19 mouse cellular contexts compared by ENCODE assay signal in genomic region chr1:45865727-45866126, GRCm38 (mm10). TPM values are rescaled to one million over a fixed set of nuclear protein-coding genes. Genes with fewer than 3 reads are reported as not detected.
DNase-seq lines count a peak whose midpoint lies in the region; ATAC-seq lines count a peak whose summit lies in the region.
"Had no signal": no experiment of that assay in that cellular context is flagged by ENCODE, and none has a peak within 500 bp of the region (broad histone marks: within the 10 kb centered on the region; RNA-seq: fewer than 3 reads in every experiment).

No protein-coding gene starts in this region.

- H3K4me1 ChIP-seq in kidney, embryonic 15.5 days, result peaks cover 44% of the 10 kb centered on the region
- H3K4me1 ChIP-seq in brown adipose tissue, adult 24 weeks (ENCODE audit: control insufficient read depth, insufficient read depth, insufficient read length, low read length), result peaks cover 9% of the 10 kb centered on the region
- H3K4me1 ChIP-seq in embryonic facial prominence, embryonic 13.5 days, result peaks cover 19% of the 10 kb centered on the region
- H3K4me1 ChIP-seq: neural tube, embryonic 13.5 days had no signal

- 0 out of 2 replicates have a peak overlapping the region, but pooled peaks have one; percentile 14 for H3K4me2 ChIP-seq in kidney, embryonic 15.5 days
- H3K4me2 ChIP-seq in embryonic facial prominence, embryonic 13.5 days, result no peak overlapping the region
- H3K4me2 ChIP-seq: neural tube, embryonic 13.5 days had no signal

- no peaks in the 10 kb centered on the region for H3K36me3 ChIP-seq in kidney, embryonic 15.5 days
- H3K36me3 ChIP-seq in embryonic facial prominence, embryonic 13.5 days, result no peaks in the 10 kb centered on the region
- H3K36me3 ChIP-seq in macrophage (ENCODE audit: inconsistent target), result no peaks in the 10 kb centered on the region
- H3K36me3 ChIP-seq: neural tube, embryonic 13.5 days had no signal

- no peak for DNase-seq in kidney, adult 8-10 months
- no peak for DNase-seq in ovary, postnatal 36 days (ENCODE audit: low spot score)
- no peak for DNase-seq in frontal cortex, postnatal 25 days (ENCODE audit: low spot score in 2 of 2)
- DNase-seq: cerebellum, adult 9-11 months; right cerebral cortex, adult 18-20 months; thymus, postnatal 25 days had no signal

- no peaks in the 10 kb centered on the region for H3K79me2 ChIP-seq in macrophage (ENCODE audit: inconsistent target)

- no peak overlapping the region for H3K4me3 ChIP-seq in kidney, embryonic 15.5 days (replicated peaks)
- H3K4me3 ChIP-seq in brown adipose tissue, adult 24 weeks (ENCODE audit: insufficient read depth, low read depth, low read length), result no peak overlapping the region
- H3K4me3 ChIP-seq in embryonic facial prominence, embryonic 13.5 days, result no peak overlapping the region
- no peak overlapping the region for H3K4me3 ChIP-seq in macrophage (ENCODE audit: inconsistent target)
- H3K4me3 ChIP-seq: neural tube, embryonic 13.5 days had no signal

- 34% methylated on average over 5 of the region's 5 CpGs for WGBS in kidney, embryonic 15.5 days
- WGBS in embryonic facial prominence, embryonic 13.5 days, result 31% methylated on average over 5 of the region's 5 CpGs
- WGBS in macrophage (ENCODE audit: missing documents), result 15% methylated on average over 5 of the region's 5 CpGs

- no peak for ATAC-seq in kidney, embryonic 15.5 days (replicated peaks; ENCODE audit: low FRiP score)
- ATAC-seq in embryonic facial prominence, embryonic 13.5 days (ENCODE audit: insufficient number of reproducible peaks, insufficient read depth, low FRiP score, low TSS enrichment, low read depth), result no peak
- ATAC-seq: forebrain, embryonic 14.5 days; Patski had no signal

- H3K27ac ChIP-seq in kidney, embryonic 15.5 days, result peak overlapping the region; percentile 87
- H3K27ac ChIP-seq in brown adipose tissue, adult 24 weeks (replicated peaks; ENCODE audit: low read depth, low read length), result peak overlapping the region; percentile 71
- peak overlapping the region; percentile 28; the same call in 1 of the 2 replicates for H3K27ac ChIP-seq in embryonic facial prominence, embryonic 13.5 days
- peak overlapping the region; percentile 94 for H3K27ac ChIP-seq in macrophage
- H3K27ac ChIP-seq: neural tube, embryonic 13.5 days had no signal

- no peak overlapping the region for H3K9ac ChIP-seq in kidney, embryonic 15.5 days
- no peak overlapping the region for H3K9ac ChIP-seq in embryonic facial prominence, embryonic 13.5 days
- H3K9ac ChIP-seq: neural tube, embryonic 13.5 days had no signal

- no peaks in the 10 kb centered on the region for H3K27me3 ChIP-seq in kidney, embryonic 15.5 days
- H3K27me3 ChIP-seq in embryonic facial prominence, embryonic 13.5 days, result no peaks in the 10 kb centered on the region
- H3K27me3 ChIP-seq: neural tube, embryonic 13.5 days; Patski had no signal

- no peaks in the 10 kb centered on the region for H3K9me3 ChIP-seq in kidney, embryonic 15.5 days (replicated peaks)
- no peaks in the 10 kb centered on the region for H3K9me3 ChIP-seq in embryonic facial prominence, embryonic 13.5 days
- H3K9me3 ChIP-seq: neural tube, embryonic 13.5 days had no signal

RNA-seq across cellular contexts. Expression of gene Gm5269, which starts 24.3 kb away (rescaled TPM):
- not detected in 2 replicates for polyA plus RNA-seq in kidney, embryonic 15.5 days (2015; fragmentation: Nextera tagmentation; extraction: Ambion mirVana)
- polyA plus RNA-seq in brown adipose tissue, adult 24 weeks (2012; ENCODE audit: insufficient read depth, insufficient read length, missing spikeins), result not detected in 2 replicates
- not detected in 2 replicates for polyA plus RNA-seq in embryonic facial prominence, embryonic 13.5 days (2015; fragmentation: Nextera tagmentation; extraction: Ambion mirVana)
- total RNA-seq in macrophage (2018; cell fraction: chromatin; rRNA removed), result 10 to 100 TPM in 5 of 26 experiments, 1 to 10 TPM in 8, not detected in 13; 1.0 to 96.9 (median 6.6) TPM
- under 1 TPM in 1 of 26 experiments, not detected in 25; 0.26 TPM for total RNA-seq in macrophage (2018; cell fraction: cytosol; rRNA removed)
- 10 to 100 TPM in 2 of 26 experiments, 1 to 10 TPM in 9, not detected in 15; 1.3 to 14.4 (median 5.7) TPM for total RNA-seq in macrophage (2018; cell fraction: nucleus; rRNA removed)
- not detected in 3 replicates for polyA plus RNA-seq in macrophage (2018)
- total RNA-seq: gastrocnemius, postnatal 4 days; layer of hippocampus, postnatal 25 days; midbrain, postnatal 0 days had no signal
- polyA plus RNA-seq: embryonic facial prominence, embryonic 14.5 days; forebrain, embryonic 14.5 days; hindbrain, embryonic 11.5 days; limb, embryonic 11.5 days; midbrain, postnatal 0 days; neural tube, embryonic 13.5 days; Patski had no signal

Comparison
In these comparisons a context has a peak if more than half of its experiments do, and no peak if none do; other contexts are left out.
1. H3K27ac ChIP-seq: peak in every context shown above with its lines; median percentile 94 in macrophage; 87 in kidney, embryonic 15.5 days; 71 in brown adipose tissue, adult 24 weeks; 28 in embryonic facial prominence, embryonic 13.5 days.